Mouse (Mus musculus) intestine, embryonic 14.5 days (tissue): ENCODE data around the gene B4galnt4. TPM values are rescaled to one million over a fixed set of nuclear protein-coding genes. Genes with fewer than 3 reads are reported as not detected.

Experiments used
- ATAC-seq: fragments of 200-750 bp; cut with Nextera tagmentation; replicated peaks from 2 replicates; pipeline ENCODE4 v1.8.0; 2017; ENCODE audit warnings: low read depth, moderate number of reproducible peaks, moderate TSS enrichment, moderate library complexity; ENCODE audit not compliant: low FRiP score, low TSS enrichment
- DNase-seq: peaks from one replicate; pipeline ENCODE4 v3.0.0-alpha.2; 2018; ENCODE audit warnings: low spot score
- H3K27ac ChIP-seq: fragments of 300-500 bp; sonication (generic); 2 replicates; pipeline ENCODE4 v1.5.1; 2014; ENCODE audit warnings: low read depth, mild to moderate bottlenecking, control low read depth
- H3K27me3 ChIP-seq: fragments of 300-500 bp; sonication (generic); replicated peaks from 2 replicates; pipeline ENCODE4 v1.6.1; 2014; ENCODE audit warnings: low read length, control low read depth; ENCODE audit not compliant: control insufficient read depth, insufficient read depth
- H3K36me3 ChIP-seq: fragments of 300-500 bp; sonication (generic); 2 replicates; pipeline ENCODE4 v1.6.1; 2014; ENCODE audit warnings: low read length, control low read depth; ENCODE audit not compliant: control insufficient read depth, insufficient read depth
- H3K4me1 ChIP-seq: fragments of 300-500 bp; sonication (generic); replicated peaks from 2 replicates; pipeline ENCODE4 v1.6.1; 2014; ENCODE audit warnings: low read length, control low read depth, mixed read lengths; ENCODE audit not compliant: control insufficient read depth, insufficient read depth
- H3K4me2 ChIP-seq: fragments of 300-500 bp; sonication (generic); 2 replicates; pipeline ENCODE4 v1.6.1; 2014; ENCODE audit warnings: low read length
- H3K4me3 ChIP-seq: fragments of 300-500 bp; sonication (generic); 2 replicates; pipeline ENCODE4 v1.5.1; 2014; ENCODE audit warnings: low read depth, low read length, control low read depth, mixed read lengths
- H3K9ac ChIP-seq: fragments of 300-500 bp; sonication (generic); 2 replicates; pipeline ENCODE4 v1.6.1; 2014; ENCODE audit warnings: mild to moderate bottlenecking, low read length
- H3K9me3 ChIP-seq: fragments of 300-500 bp; sonication (generic); 2 replicates; pipeline ENCODE4 v1.6.1; 2016; ENCODE audit warnings: low read length, control low read depth; ENCODE audit not compliant: control insufficient read depth
- WGBS: fragments of 180-500 bp; shearing (Covaris S2); extraction: QIAGEN DNeasy Blood & Tissue Kit; methylation state at CpG from one replicate; pipeline ENCODE4 v1.1.7; 2014; 5-methylcytosine and 5-hydroxymethylcytosine counted together
- polyA plus RNA-seq: library from polyadenylated mRNA; unstranded; fragments of >200 nt; fragmentation: Nextera tagmentation; extraction: Ambion mirVana; gene quantifications from 2 replicates; pipeline ENCODE4 v1.2.1, GENCODE M21; 2014

The B4galnt4 gene
- polyA plus RNA-seq, 1 experiment from 2014 or later, result 9.2 TPM

DNA sequence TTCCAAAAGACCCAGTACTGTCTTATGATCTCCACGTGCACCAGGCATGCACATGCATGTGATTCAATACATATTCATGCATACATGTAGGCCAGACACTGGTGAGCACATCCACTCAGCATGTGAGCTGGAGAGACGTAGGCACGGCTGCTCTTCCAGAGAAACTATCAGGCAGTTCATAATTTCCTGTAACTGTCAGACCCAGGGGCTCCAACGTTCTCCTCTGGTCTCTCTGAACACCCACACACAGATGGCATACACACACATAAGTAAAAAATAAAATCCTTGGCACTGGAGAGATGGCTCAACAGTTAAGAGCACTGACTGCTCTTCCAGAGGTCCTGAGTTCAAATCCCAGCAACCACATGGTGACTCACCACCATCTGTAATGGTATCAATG is 12.9 kb downstream of the B4galnt4 start:
- Histone ChIP-seq H3K36me3 (0 out of 2 replicates have a peak, but pooled peaks cover 1% of the 10 kb centered on the region), H3K27me3 (peaks cover 15% of the 10 kb centered on the region), H3K4me2 (no peak overlapping the region), H3K9ac (no peak overlapping the region), H3K27ac (no peak overlapping the region), H3K4me1 (0 out of 2 replicates have a peak, but pooled peaks cover 5% of the 10 kb centered on the region), H3K4me3 (no peak overlapping the region), H3K9me3 (no peaks in the 10 kb centered on the region)
- DNase-seq (no peak), ATAC-seq (no peak)
- 79% methylated on average over 4 of the region's 4 CpGs for WGBS

GRCm38 (mm10) chr7:141077841-141078240 is 16.9 kb downstream of the B4galnt4 start, which contains the start of gene Pkp3:
TSS of gene Pkp3 (plus strand) at chr7:141078218.
- no peak within 1 kb of the TSS for H3K4me3 ChIP-seq
- WGBS, result 94% methylated on average over 15 of the region's 15 CpGs
- H3K36me3 ChIP-seq, result no peaks in the 10 kb centered on the region
- no peaks in the 10 kb centered on the region for H3K27me3 ChIP-seq
- ATAC-seq (no peak), DNase-seq (no peak)
- H3K9me3 ChIP-seq, result no peaks in the 10 kb centered on the region
- no peak within 1 kb of the TSS for H3K4me2 ChIP-seq
- H3K4me1 ChIP-seq, result no peaks in the 10 kb centered on the region
- H3K9ac ChIP-seq, result no peak within 1 kb of the TSS
- H3K27ac ChIP-seq, result no peak within 1 kb of the TSS

DNA sequence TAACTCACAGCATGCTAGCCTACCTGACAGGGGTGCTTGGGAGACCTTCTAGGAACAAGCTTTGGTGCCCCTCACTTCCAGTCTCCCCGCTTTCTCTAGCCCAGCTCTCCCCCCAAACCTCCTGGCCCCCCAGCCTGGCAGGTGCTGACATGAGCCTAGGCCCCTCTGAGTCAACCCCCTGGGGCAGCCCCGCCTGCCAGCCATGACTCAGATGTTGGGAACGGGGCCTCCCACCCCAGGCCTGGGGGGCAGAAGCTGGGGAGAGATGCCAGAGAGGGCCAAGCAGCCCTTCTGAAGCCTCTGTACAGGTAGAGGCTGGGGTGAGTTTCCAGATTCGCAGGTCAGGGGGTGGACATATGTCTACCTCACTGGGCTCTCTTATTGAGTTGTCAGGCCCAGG is 18.0 kb downstream of the B4galnt4 start:
- Histone ChIP-seq H3K36me3 (no peaks in the 10 kb centered on the region), H3K27ac (no peak overlapping the region), H3K9ac (no peak overlapping the region), H3K9me3 (0 out of 2 replicates have a peak, but pooled peaks cover 3% of the 10 kb centered on the region), H3K4me3 (no peak overlapping the region), H3K4me2 (no peak overlapping the region), H3K27me3 (no peaks in the 10 kb centered on the region), H3K4me1 (no peaks in the 10 kb centered on the region)
- ATAC-seq (no peak), DNase-seq (no peak)
- 78% methylated on average over 4 of the region's 4 CpGs for WGBS

- WGBS, result 21% methylated on average over 32 of the region's 34 CpGs
- ATAC-seq, result peak; percentile 83
- Histone ChIP-seq H3K9ac (peak overlapping the region; percentile 30; the same call in 1 of the 2 replicates), H3K4me2 (peak overlapping the region; percentile 44), H3K36me3 (no peaks in the 10 kb centered on the region), H3K9me3 (0 out of 2 replicates have a peak, but pooled peaks cover 3% of the 10 kb centered on the region), H3K27ac (0 out of 2 replicates have a peak overlapping the region, but pooled peaks have one; percentile 5), H3K27me3 (no peaks in the 10 kb centered on the region), H3K4me1 (no peaks in the 10 kb centered on the region), H3K4me3 (peak overlapping the region; percentile 31)
- DNase-seq, result peak; percentile 73
Observed at GRCm38 (mm10) chr7:141079481-141080449, 18.9 kb downstream of the B4galnt4 start.

- H3K36me3 ChIP-seq, result no peaks in the 10 kb centered on the region
- H3K27me3 ChIP-seq, result peaks cover 22% of the 10 kb centered on the region
- H3K9ac ChIP-seq, result no peak overlapping the region
- H3K4me3 ChIP-seq, result no peak overlapping the region
- DNase-seq (no peak), ATAC-seq (no peak)
- no peak overlapping the region for H3K27ac ChIP-seq
- H3K9me3 ChIP-seq, result 0 out of 2 replicates have a peak, but pooled peaks cover 3% of the 10 kb centered on the region
- H3K4me1 ChIP-seq, result peaks cover 3% of the 10 kb centered on the region; the same call in 1 of the 2 replicates
- 25% methylated on average over 8 of the region's 8 CpGs for WGBS
- H3K4me2 ChIP-seq, result no peak overlapping the region
Observed at GRCm38 (mm10) chr7:141087894-141088293, 27.0 kb downstream of the B4galnt4 start.

DNA sequence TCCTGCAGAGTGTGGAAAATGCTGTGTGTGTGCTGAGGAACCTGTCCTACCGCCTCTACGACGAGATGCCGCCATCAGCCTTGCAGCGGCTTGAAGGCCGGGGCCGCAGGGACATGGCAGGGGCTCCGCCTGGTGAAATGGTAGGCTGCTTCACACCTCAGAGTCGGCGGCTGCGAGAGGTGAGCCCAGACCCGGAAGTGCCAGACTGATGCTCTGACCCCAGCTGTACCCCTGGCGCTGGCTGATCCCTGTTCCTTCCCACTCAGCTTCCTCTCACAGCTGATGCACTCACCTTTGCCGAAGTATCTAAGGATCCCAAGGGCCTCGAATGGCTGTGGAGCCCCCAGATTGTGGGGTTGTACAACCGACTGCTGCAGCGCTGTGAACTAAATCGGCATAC is 27.6 kb downstream of the B4galnt4 start:
- H3K27me3 ChIP-seq, result peaks cover 22% of the 10 kb centered on the region
- no peaks in the 10 kb centered on the region for H3K9me3 ChIP-seq
- no peak overlapping the region for H3K9ac ChIP-seq
- H3K36me3 ChIP-seq, result no peaks in the 10 kb centered on the region
- ATAC-seq (no peak), DNase-seq (no peak)
- 12% methylated on average over 18 of the region's 18 CpGs for WGBS
- no peak overlapping the region for H3K4me2 ChIP-seq
- no peak overlapping the region for H3K27ac ChIP-seq
- no peak overlapping the region for H3K4me3 ChIP-seq
- peaks cover 3% of the 10 kb centered on the region; the same call in 1 of the 2 replicates for H3K4me1 ChIP-seq

- WGBS, result 73% methylated on average over 8 of the region's 8 CpGs
- no peak overlapping the region for H3K4me2 ChIP-seq
- ATAC-seq (no peak), DNase-seq (no peak)
- no peaks in the 10 kb centered on the region for H3K36me3 ChIP-seq
- H3K4me3 ChIP-seq, result no peak overlapping the region
- no peaks in the 10 kb centered on the region for H3K9me3 ChIP-seq
- peaks cover 22% of the 10 kb centered on the region for H3K27me3 ChIP-seq
- H3K27ac ChIP-seq, result no peak overlapping the region
- H3K4me1 ChIP-seq, result peaks cover 3% of the 10 kb centered on the region; the same call in 1 of the 2 replicates
- no peak overlapping the region for H3K9ac ChIP-seq
Observed at GRCm38 (mm10) chr7:141090228-141090627, 29.3 kb downstream of the B4galnt4 start.

- Histone ChIP-seq H3K4me1 (peaks cover 5% of the 10 kb centered on the region; the same call in 1 of the 2 replicates), H3K27me3 (peaks cover 22% of the 10 kb centered on the region), H3K9ac (no peak overlapping the region), H3K4me2 (peak overlapping the region; percentile 43), H3K4me3 (peak overlapping the region; percentile 1; the same call in 1 of the 2 replicates), H3K36me3 (no peaks in the 10 kb centered on the region), H3K27ac (no peak overlapping the region), H3K9me3 (no peaks in the 10 kb centered on the region)
- ATAC-seq, result peak; percentile 84
- DNase-seq, result peak; percentile 89
- 5% methylated on average over 37 of the region's 37 CpGs for WGBS
Observed at GRCm38 (mm10) chr7:141092051-141092735, 31.3 kb downstream of the B4galnt4 start.
